Mouse (Mus musculus) midbrain, embryonic 12.5 days (tissue): ENCODE data around the gene Ppargc1a. TPM values are rescaled to one million over a fixed set of nuclear protein-coding genes. Genes with fewer than 3 reads are reported as not detected.
A peak's percentile ranks its signal among the peaks of the same experiment; 100 is the strongest.

Experiments
- ATAC-seq: fragments of 200-750 bp; cut with Nextera tagmentation; 2 replicates; pipeline ENCODE4 v1.8.0; 2017; ENCODE audit warnings: low read depth, moderate TSS enrichment, moderate library complexity; ENCODE audit not compliant: low FRiP score
- H3K27ac ChIP-seq: fragments of 300-500 bp; sonication (generic); replicated peaks from 2 replicates; pipeline ENCODE4 v1.5.1; 2016; ENCODE audit warnings: mild to moderate bottlenecking
- H3K27me3 ChIP-seq: fragments of 300-500 bp; sonication (generic); 2 replicates; pipeline ENCODE4 v1.6.1; 2016; ENCODE audit warnings: mild to moderate bottlenecking
- H3K36me3 ChIP-seq: fragments of 300-500 bp; sonication (generic); 2 replicates; pipeline ENCODE4 v1.6.1; 2016
- H3K4me1 ChIP-seq: fragments of 300-500 bp; sonication (generic); 2 replicates; pipeline ENCODE4 v1.6.1; 2016
- H3K4me2 ChIP-seq: fragments of 300-500 bp; sonication (generic); replicated peaks from 2 replicates; pipeline ENCODE4 v1.6.1; 2016; ENCODE audit warnings: mild to moderate bottlenecking, moderate library complexity
- H3K4me3 ChIP-seq: fragments of 300-500 bp; sonication (generic); 2 replicates; pipeline ENCODE4 v1.5.1; 2016; ENCODE audit warnings: mild to moderate bottlenecking
- H3K9ac ChIP-seq: fragments of 300-500 bp; sonication (generic); replicated peaks from 2 replicates; pipeline ENCODE4 v1.6.1; 2016; ENCODE audit warnings: mild to moderate bottlenecking, moderate library complexity
- H3K9me3 ChIP-seq: fragments of 300-500 bp; sonication (generic); 2 replicates; pipeline ENCODE4 v1.6.1; 2016; ENCODE audit warnings: mild to moderate bottlenecking
- WGBS: fragments of 180-500 bp; shearing (Covaris S2); methylation state at CpG from one replicate; pipeline ENCODE4 v1.1.7; 2016; 5-methylcytosine and 5-hydroxymethylcytosine counted together
- polyA plus RNA-seq: library from polyadenylated mRNA; unstranded; fragments of >200 nt; fragmentation: Nextera tagmentation; extraction: Ambion mirVana; gene quantifications from 2 replicates; pipeline ENCODE4 v1.2.1, GENCODE M21; 2016

The Ppargc1a gene
- polyA plus RNA-seq, 1 experiment from 2014 or later, result 3.9 TPM

DNA sequence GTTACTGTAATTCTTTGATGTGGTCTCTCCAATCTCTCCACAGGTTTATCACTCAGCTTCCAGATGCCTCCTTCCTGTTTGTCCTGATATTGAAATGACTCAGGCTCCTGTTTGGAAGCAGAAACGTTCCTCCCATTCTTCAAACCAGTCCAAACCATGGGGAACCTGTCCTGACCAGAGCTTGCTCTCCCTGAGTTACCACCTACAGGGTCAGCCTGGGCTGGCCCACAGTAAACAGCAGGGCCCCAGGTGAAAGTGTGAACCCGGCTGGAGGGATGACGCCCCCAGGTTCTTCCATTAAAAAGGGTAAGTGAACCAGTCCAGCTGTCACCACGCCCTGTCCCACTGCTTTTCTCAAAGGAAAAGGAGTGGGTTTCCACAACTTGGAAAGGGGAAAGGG lies 15.5 kb upstream of the Ppargc1a start:
- H3K36me3 ChIP-seq, result no peaks in the 10 kb centered on the region
- H3K9ac ChIP-seq, result no peak overlapping the region
- 57% methylated on average over 4 of the region's 4 CpGs for WGBS
- no peak overlapping the region for H3K4me2 ChIP-seq
- no peak for ATAC-seq
- no peaks in the 10 kb centered on the region for H3K4me1 ChIP-seq
- H3K4me3 ChIP-seq, result no peak overlapping the region
- no peaks in the 10 kb centered on the region for H3K27me3 ChIP-seq
- H3K9me3 ChIP-seq, result no peaks in the 10 kb centered on the region
- H3K27ac ChIP-seq, result no peak overlapping the region

DNA sequence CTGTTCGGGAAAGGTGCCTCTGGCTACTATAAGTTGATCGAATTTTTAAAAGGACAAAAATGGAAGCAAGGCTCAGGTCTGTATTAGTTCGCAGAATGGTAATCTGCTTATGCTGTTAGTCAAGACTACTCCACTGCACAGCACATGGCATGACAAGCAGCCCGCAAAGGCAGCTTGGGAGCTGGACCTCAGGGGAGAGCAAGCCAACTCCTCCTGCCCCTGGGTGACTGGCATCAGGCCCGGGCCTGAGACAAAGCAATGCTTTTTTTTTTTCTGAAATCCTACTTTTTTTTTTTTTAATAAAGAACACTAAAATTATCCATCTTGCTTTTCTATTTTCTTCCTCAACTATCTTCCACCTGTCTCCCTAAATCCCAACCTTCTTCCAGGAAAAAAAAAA lies 15.1 kb upstream of the Ppargc1a start:
- H3K36me3 ChIP-seq, result no peaks in the 10 kb centered on the region
- H3K4me3 ChIP-seq, result no peak overlapping the region
- no peak overlapping the region for H3K9ac ChIP-seq
- ATAC-seq, result no peak
- H3K4me2 ChIP-seq, result no peak overlapping the region
- H3K4me1 ChIP-seq, result no peaks in the 10 kb centered on the region
- no peaks in the 10 kb centered on the region for H3K27me3 ChIP-seq
- H3K27ac ChIP-seq, result no peak overlapping the region
- WGBS, result 90% methylated on average over 5 of the region's 5 CpGs
- no peaks in the 10 kb centered on the region for H3K9me3 ChIP-seq

DNA sequence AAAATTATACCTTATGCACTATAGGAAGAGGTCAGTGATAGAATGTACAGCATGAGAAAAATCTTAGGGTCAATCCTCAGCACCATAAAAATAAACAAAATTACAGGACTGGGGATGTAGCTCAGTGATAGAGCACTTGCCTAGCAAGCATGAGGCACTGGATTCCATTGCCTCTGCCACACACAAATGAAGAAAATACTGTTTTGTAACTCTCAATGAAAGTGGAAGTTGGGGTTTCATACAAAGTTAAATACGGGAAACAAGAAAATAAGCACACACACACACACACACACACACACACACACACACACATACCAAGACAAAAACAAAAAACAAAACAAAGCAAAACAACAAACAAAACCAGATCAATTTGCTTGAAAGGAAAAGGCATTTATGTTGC lies 10.1 kb upstream of the Ppargc1a start:
- Histone ChIP-seq H3K9ac (no peak overlapping the region), H3K9me3 (no peaks in the 10 kb centered on the region), H3K4me1 (no peaks in the 10 kb centered on the region), H3K36me3 (no peaks in the 10 kb centered on the region), H3K27me3 (no peaks in the 10 kb centered on the region), H3K27ac (no peak overlapping the region), H3K4me3 (no peak overlapping the region), H3K4me2 (no peak overlapping the region)
- 92% methylated on average over 1 of the region's 1 CpGs for WGBS
- no peak for ATAC-seq

DNA sequence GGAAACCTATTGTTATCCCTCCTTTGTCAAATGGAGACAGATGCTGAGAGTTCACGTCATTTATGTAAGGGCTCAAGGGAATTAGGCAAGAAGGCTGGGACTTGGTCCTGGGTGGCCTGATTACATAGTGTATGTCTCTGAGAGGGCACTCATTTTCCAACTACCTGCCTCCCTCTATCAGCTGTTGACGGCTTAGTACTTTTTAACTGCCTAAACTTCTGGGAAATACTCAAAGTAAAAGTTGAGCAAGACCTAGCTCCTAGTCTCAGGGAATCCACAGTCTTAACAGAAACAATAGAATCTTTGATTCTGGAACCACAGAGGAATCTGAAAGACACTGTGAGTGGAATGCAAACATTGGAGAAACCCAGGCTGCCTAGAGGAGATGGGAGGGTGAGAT lies 6.2 kb upstream of the Ppargc1a start:
- no peaks in the 10 kb centered on the region for H3K27me3 ChIP-seq
- no peak overlapping the region for H3K4me3 ChIP-seq
- WGBS, result 40% methylated on average over 2 of the region's 2 CpGs
- H3K27ac ChIP-seq, result no peak overlapping the region
- H3K4me1 ChIP-seq, result no peaks in the 10 kb centered on the region
- no peaks in the 10 kb centered on the region for H3K9me3 ChIP-seq
- H3K36me3 ChIP-seq, result no peaks in the 10 kb centered on the region
- ATAC-seq, result no peak
- H3K9ac ChIP-seq, result no peak overlapping the region
- no peak overlapping the region for H3K4me2 ChIP-seq

DNA sequence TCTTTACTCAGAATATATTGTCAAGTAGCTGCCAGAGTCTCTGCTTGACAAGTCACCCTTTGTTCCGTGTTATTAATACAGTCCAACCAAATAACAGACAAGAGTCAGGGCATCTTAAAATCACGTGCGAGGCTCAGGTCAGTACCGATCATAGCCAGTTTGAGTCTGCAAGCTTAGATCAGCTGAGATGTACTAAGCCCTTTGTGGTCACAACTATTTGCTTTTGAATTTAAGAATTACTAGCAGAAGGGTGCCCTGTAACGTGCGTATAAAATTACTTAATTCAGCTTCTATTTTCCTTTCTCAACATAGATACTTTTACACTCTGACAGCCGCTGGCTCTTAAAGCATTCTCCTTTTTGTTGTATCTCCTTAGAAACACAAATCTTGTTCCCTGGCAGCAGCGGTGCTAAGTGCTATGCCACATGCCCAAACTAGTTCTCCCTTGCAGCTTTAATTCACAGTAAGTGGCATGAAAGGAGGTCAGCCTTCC lies 718 bp upstream of the Ppargc1a start:
- Histone ChIP-seq H3K9ac (no peak overlapping the region), H3K36me3 (no peaks in the 10 kb centered on the region), H3K27ac (no peak overlapping the region), H3K4me1 (peaks cover 11% of the 10 kb centered on the region; the same call in 1 of the 2 replicates), H3K9me3 (no peaks in the 10 kb centered on the region), H3K4me3 (no peak overlapping the region), H3K4me2 (no peak overlapping the region), H3K27me3 (no peaks in the 10 kb centered on the region)
- peak; percentile 74 for ATAC-seq
- 22% methylated on average over 8 of the region's 8 CpGs for WGBS

DNA sequence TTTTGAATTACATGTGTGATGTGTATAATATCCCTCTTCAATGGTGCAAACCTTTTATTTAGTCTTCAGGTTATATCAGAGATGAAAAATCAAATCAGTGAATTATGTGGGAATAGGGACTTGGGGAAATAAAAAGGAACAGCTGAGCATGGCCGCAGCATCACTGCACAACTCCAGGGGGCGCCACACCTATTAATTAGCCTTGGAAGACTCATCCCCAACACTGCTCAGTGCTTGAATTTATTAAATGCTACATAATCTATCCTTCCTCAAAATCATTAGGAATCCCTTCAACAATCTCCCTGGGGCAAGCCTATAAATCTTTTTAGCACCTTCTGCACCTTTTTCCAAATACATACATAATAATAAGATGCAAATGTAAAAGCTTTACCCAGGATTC lies 1.9 kb downstream of the Ppargc1a start:
- no peak for ATAC-seq
- no peak overlapping the region for H3K9ac ChIP-seq
- no peaks in the 10 kb centered on the region for H3K9me3 ChIP-seq
- H3K27me3 ChIP-seq, result no peaks in the 10 kb centered on the region
- no peak overlapping the region for H3K4me3 ChIP-seq
- H3K27ac ChIP-seq, result no peak overlapping the region
- H3K36me3 ChIP-seq, result no peaks in the 10 kb centered on the region
- H3K4me1 ChIP-seq, result peaks cover 11% of the 10 kb centered on the region; the same call in 1 of the 2 replicates
- H3K4me2 ChIP-seq, result no peak overlapping the region
- WGBS, result 63% methylated on average over 2 of the region's 2 CpGs

DNA sequence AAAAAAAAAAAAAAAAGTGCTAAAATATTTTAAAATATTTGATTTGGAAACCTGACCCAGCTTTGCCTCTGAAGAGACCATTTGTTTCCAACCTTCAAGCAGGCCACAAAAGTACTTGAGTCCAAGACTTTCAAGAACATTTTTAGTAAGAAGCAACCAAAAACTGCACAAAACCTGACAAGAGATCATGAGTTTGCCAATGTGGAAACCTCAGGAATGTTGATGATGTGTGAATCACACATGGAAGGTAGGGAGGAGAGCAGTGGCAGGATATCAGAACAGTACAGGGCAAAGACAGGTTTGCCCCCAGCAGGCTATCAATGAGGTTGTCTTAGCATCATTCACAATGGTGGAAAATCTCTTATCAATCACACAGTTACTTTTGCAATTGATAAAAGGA lies 2.5 kb downstream of the Ppargc1a start:
- no peak overlapping the region for H3K9ac ChIP-seq
- no peak overlapping the region for H3K4me3 ChIP-seq
- no peak overlapping the region for H3K4me2 ChIP-seq
- H3K27ac ChIP-seq, result no peak overlapping the region
- no peaks in the 10 kb centered on the region for H3K36me3 ChIP-seq
- no peaks in the 10 kb centered on the region for H3K27me3 ChIP-seq
- peaks cover 11% of the 10 kb centered on the region; the same call in 1 of the 2 replicates for H3K4me1 ChIP-seq
- ATAC-seq, result no peak
- H3K9me3 ChIP-seq, result no peaks in the 10 kb centered on the region

DNA sequence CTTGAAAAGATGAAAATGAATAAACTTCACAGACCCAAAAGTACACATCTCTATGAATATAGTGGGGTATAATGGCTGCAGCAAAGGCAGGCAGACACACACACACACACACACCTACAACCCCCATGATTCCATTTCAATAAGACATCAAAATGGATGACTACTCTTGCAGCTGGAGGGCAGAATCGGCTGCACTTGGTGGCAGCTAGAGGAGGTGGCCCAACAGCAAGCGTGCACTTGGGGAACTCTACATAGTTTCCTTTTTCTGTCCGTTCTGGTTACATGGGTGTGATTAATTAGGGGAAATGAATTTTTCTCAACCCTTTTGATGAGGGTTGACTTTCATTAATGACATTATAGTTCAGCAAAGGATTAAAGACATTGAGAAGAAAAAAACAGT lies 4.0 kb downstream of the Ppargc1a start:
- Histone ChIP-seq H3K4me1 (peaks cover 10% of the 10 kb centered on the region; the same call in 1 of the 2 replicates), H3K36me3 (no peaks in the 10 kb centered on the region), H3K4me2 (no peak overlapping the region), H3K4me3 (no peak overlapping the region), H3K27me3 (no peaks in the 10 kb centered on the region), H3K27ac (no peak overlapping the region), H3K9ac (no peak overlapping the region), H3K9me3 (no peaks in the 10 kb centered on the region)
- no peak for ATAC-seq
- WGBS, result 80% methylated on average over 3 of the region's 3 CpGs

DNA sequence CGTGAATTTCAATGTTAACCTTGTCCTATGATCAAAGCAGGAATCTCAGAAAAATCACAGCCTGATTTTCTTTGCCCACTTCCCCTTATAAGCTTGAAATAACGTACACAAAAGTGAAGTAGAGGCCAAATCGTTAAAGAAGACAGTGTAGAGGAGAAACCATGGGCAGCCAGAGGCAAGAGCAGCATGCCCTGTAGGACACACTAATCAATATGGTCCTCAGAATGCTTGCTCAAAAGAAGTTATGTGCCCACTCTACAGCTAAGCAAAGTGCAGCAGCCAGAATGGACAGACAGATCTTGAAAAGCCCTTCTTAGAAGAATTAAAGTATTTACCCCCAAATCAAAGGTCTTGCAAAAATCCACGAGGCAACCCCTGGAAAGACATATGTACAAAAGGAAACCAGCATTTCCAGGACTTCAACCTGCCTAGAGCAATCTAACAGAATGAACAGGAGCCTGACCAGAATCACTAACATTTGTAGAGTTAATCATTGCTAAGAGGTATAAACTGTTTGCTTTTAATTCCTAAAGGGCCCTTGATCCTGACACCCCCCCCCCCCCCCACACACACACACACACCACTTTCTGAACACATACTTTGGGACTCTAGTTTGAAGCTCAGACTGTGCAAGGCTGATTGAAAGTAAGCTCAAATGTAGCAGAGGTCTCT lies 9.8 kb downstream of the Ppargc1a start:
- Histone ChIP-seq H3K27me3 (no peaks in the 10 kb centered on the region), H3K4me2 (no peak overlapping the region), H3K4me1 (peaks cover 6% of the 10 kb centered on the region), H3K9me3 (no peaks in the 10 kb centered on the region), H3K36me3 (no peaks in the 10 kb centered on the region), H3K27ac (no peak overlapping the region), H3K4me3 (no peak overlapping the region), H3K9ac (no peak overlapping the region)
- no peak for ATAC-seq
- 75% methylated on average over 4 of the region's 4 CpGs for WGBS

DNA sequence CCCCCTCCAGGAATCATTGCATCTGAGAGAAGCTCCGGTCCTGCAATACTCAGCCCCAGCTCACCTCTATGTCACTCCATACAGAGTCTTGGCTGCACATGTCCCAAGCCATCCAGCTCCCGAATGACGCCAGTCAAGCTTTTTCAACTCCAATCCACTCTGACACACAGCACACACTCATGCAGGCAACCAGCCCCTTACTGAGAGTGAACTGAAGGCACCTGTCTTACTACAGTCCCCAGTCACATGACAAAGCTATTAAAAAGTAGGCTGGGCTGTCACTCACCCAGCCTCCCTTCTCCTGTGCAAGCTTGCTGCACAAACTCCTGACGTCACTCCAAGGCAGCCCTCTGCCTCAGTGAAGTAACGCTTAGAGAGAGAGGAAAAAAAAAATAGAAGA lies 13.9 kb downstream of the Ppargc1a start:
- Histone ChIP-seq H3K9ac (peak overlapping the region; percentile 37; the same call in 1 of the 2 replicates), H3K27ac (no peak overlapping the region)
- WGBS, result 0% methylated on average over 5 of the region's 5 CpGs

DNA sequence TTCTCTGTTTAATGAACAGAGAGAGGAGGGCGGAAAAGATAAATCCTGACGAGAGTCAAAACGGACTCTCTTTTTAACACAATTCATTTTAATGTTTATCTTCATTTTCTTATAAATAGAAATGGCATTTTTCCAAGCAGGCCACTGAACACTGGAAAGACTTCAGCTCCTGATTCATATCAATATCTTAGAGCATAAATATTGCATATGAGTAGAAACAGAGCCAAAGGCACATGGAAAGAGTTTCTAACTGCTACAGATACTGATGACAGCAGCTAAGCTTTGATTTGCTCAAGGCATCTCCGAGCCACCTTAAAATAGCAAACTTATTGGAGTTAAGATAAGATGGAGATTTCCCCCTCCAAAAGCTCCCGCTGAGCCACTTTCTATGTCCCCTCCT lies 14.3 kb downstream of the Ppargc1a start:
- H3K27ac ChIP-seq, result peak overlapping the region; percentile 55; the same call in 1 of the 2 replicates
- no peaks in the 10 kb centered on the region for H3K27me3 ChIP-seq
- 11% methylated on average over 5 of the region's 5 CpGs for WGBS
- no peaks in the 10 kb centered on the region for H3K36me3 ChIP-seq
- H3K9me3 ChIP-seq, result no peaks in the 10 kb centered on the region
- H3K4me3 ChIP-seq, result peak overlapping the region; percentile 47
- H3K4me2 ChIP-seq, result peak overlapping the region; percentile 63
- peaks cover 9% of the 10 kb centered on the region for H3K4me1 ChIP-seq
- peak overlapping the region; percentile 37 for H3K9ac ChIP-seq
- no peak for ATAC-seq

More for the DNA sequence above, 13.9 kb downstream of the Ppargc1a start:
- Histone ChIP-seq H3K4me1 (peaks cover 9% of the 10 kb centered on the region), H3K36me3 (no peaks in the 10 kb centered on the region), H3K4me2 (peak overlapping the region; percentile 63), H3K27me3 (no peaks in the 10 kb centered on the region), H3K9me3 (no peaks in the 10 kb centered on the region), H3K4me3 (peak overlapping the region; percentile 47)
- peak; percentile 88 for ATAC-seq

DNA sequence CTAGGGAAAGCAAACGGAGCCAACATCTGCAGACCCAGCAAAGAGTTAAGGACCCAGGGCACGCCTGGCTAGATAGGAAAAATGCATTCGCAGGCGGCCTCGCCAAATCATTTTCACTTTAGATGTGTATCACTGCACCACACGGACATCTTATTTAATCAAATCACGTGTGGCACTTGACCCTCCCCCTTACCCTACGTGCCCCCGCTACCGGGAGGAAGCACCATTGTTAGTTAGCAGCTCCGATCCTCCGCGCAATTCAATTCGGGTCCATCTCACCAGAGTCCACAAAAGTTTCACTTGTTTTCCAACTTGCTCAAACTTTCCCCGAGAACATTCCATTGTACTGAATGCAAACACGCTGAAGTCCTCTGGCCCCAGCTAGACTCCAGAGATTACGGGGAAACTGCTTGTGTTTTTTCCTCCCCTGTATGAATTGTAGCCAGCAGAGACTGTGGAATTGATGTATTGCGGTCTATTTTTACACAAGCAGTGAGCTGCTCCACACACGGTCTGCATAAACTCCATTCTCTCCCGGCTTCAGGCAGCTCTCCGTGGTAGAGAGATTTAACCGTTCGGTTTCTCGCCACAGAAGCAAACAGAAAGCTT lies 14.9 kb downstream of the Ppargc1a start:
- Histone ChIP-seq H3K4me2 (peak overlapping the region; percentile 63), H3K27ac (peak overlapping the region; percentile 55)
- ATAC-seq, result peak; percentile 87

More for the DNA sequence above, 14.9 kb downstream of the Ppargc1a start:
- H3K27me3 ChIP-seq, result no peaks in the 10 kb centered on the region
- peak overlapping the region; percentile 37 for H3K9ac ChIP-seq
- H3K4me3 ChIP-seq, result peak overlapping the region; percentile 47
- 1% methylated on average over 24 of the region's 24 CpGs for WGBS
- no peaks in the 10 kb centered on the region for H3K36me3 ChIP-seq
- H3K9me3 ChIP-seq, result no peaks in the 10 kb centered on the region
- peaks cover 9% of the 10 kb centered on the region for H3K4me1 ChIP-seq
